Mouse (Mus musculus) kidney, embryonic 14.5 days (tissue): Measurements from ENCODE around the gene Prss22. TPM values are rescaled to one million over a fixed set of nuclear protein-coding genes. Genes with fewer than 3 reads are reported as not detected.

Experiments used
- ATAC-seq: fragments of 200-750 bp; cut with Nextera tagmentation; 2 replicates; pipeline ENCODE4 v1.8.0; 2017; ENCODE audit warnings: moderate number of reproducible peaks, mild to moderate bottlenecking, moderate TSS enrichment, moderate library complexity; ENCODE audit not compliant: low FRiP score, low TSS enrichment
- H3K27ac ChIP-seq: fragments of 300-500 bp; sonication (generic); 2 replicates; pipeline ENCODE4 v1.5.1; 2014; ENCODE audit warnings: low read depth, mild to moderate bottlenecking, low read length, moderate library complexity, mixed read lengths
- H3K27me3 ChIP-seq: fragments of 300-500 bp; sonication (generic); 2 replicates; pipeline ENCODE4 v1.6.1; 2014; ENCODE audit warnings: mild to moderate bottlenecking, low read length; ENCODE audit not compliant: control insufficient read depth, insufficient read depth
- H3K36me3 ChIP-seq: fragments of 300-500 bp; sonication (generic); 2 replicates; pipeline ENCODE4 v1.6.1; 2014; ENCODE audit warnings: low read length, mixed read lengths; ENCODE audit not compliant: control insufficient read depth, insufficient read depth
- H3K4me1 ChIP-seq: fragments of 300-500 bp; sonication (generic); 2 replicates; pipeline ENCODE4 v1.6.1; 2014; ENCODE audit warnings: low read length, mixed read lengths; ENCODE audit not compliant: control insufficient read depth, insufficient read depth
- H3K4me2 ChIP-seq: fragments of 300-500 bp; sonication (generic); replicated peaks from 2 replicates; pipeline ENCODE4 v1.6.1; 2014; ENCODE audit warnings: low read depth, mild to moderate bottlenecking, low read length
- H3K4me3 ChIP-seq: fragments of 300-500 bp; sonication (generic); 2 replicates; pipeline ENCODE4 v1.5.1; 2014; ENCODE audit warnings: mild to moderate bottlenecking, low read length
- H3K9ac ChIP-seq: fragments of 300-500 bp; sonication (generic); 2 replicates; pipeline ENCODE4 v1.6.1; 2014; ENCODE audit warnings: low read depth, mild to moderate bottlenecking, low read length, moderate library complexity
- H3K9me3 ChIP-seq: fragments of 300-500 bp; sonication (generic); 2 replicates; pipeline ENCODE4 v1.6.1; 2016; ENCODE audit warnings: low read length; ENCODE audit not compliant: control insufficient read depth
- WGBS: fragments of 180-500 bp; shearing (Covaris S2); extraction: QIAGEN DNeasy Blood & Tissue Kit; methylation state at CpG from one replicate; pipeline ENCODE4 v1.1.7; 2014; 5-methylcytosine and 5-hydroxymethylcytosine counted together
- polyA plus RNA-seq: library from polyadenylated mRNA; unstranded; fragments of >200 nt; fragmentation: Nextera tagmentation; extraction: Ambion mirVana; gene quantifications from 2 replicates; pipeline ENCODE4 v1.2.1, GENCODE M21; 2014

Prss22 gene
- 0.59 and 0.91 TPM in 2 replicates for polyA plus RNA-seq

GRCm38 (mm10) chr17:23997901-23998300 lies at the start of gene Prss22:
TSS of gene Prss22 (minus strand) at chr17:23998100.
- Histone ChIP-seq H3K4me1 (no peaks in the 10 kb centered on the region), H3K9me3 (no peaks in the 10 kb centered on the region), H3K27me3 (no peaks in the 10 kb centered on the region), H3K27ac (no peak within 1 kb of the TSS), H3K36me3 (no peaks in the 10 kb centered on the region), H3K4me3 (no peak within 1 kb of the TSS), H3K4me2 (no peak within 1 kb of the TSS), H3K9ac (no peak within 1 kb of the TSS)
- ATAC-seq: no peak
- WGBS: 82% methylated on average over 2 of the region's 2 CpGs

GRCm38 (mm10) chr17:24046026-24046425 lies 48.1 kb upstream of the Prss22 start:
- WGBS: 47% methylated on average over 5 of the region's 5 CpGs
- Histone ChIP-seq H3K9ac (no peak overlapping the region), H3K4me1 (no peaks in the 10 kb centered on the region), H3K4me2 (no peak overlapping the region), H3K9me3 (no peaks in the 10 kb centered on the region), H3K36me3 (peaks cover 26% of the 10 kb centered on the region), H3K27ac (no peak overlapping the region), H3K4me3 (no peak overlapping the region), H3K27me3 (no peaks in the 10 kb centered on the region)
- ATAC-seq: no peak

DNA sequence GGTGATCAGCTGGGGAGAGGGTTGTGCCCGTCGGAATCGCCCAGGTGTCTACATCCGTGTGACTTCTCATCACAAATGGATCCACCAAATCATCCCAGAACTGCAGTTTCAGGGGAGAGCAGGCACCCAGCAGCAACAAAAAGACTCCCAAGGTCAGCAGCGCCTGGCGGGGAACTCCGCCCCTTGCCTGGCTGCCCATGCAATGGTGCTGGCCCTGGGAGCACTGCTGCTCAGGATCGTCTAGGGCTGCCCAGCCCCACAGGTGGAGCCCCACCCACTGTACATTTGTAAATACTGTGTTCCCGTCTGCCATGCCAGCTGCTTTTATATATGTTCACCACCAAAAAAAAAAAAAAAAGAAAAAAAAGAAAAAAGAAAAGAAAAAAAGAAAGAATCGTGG lies 47.7 kb upstream of the Prss22 start:
- 80% methylated on average over 10 of the region's 10 CpGs for WGBS
- no peaks in the 10 kb centered on the region for H3K4me1 ChIP-seq
- no peak for ATAC-seq
- no peak overlapping the region for H3K4me2 ChIP-seq
- H3K9ac ChIP-seq: no peak overlapping the region
- H3K27me3 ChIP-seq: no peaks in the 10 kb centered on the region
- no peak overlapping the region for H3K27ac ChIP-seq
- no peaks in the 10 kb centered on the region for H3K9me3 ChIP-seq
- H3K4me3 ChIP-seq: no peak overlapping the region
- peaks cover 22% of the 10 kb centered on the region for H3K36me3 ChIP-seq

DNA sequence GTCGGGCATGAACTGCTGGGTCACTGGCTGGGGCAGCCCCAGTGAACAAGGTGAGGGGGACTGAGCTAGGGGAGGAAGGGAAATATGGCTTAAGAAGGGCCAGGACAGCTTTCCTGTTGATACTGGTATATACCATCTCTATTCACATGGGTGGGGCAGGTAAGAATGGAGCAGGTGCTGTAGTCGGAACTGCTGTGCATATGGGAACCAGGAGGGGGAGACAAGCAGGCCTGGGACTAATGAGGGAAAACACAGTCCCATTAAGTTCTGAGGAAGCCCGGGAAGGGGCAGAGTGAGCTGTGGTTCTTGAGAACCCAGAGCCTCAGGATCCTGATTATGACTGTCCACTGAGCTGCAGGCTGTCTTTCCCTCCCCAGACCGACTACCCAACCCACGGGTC lies 46.6 kb upstream of the Prss22 start:
- Histone ChIP-seq H3K4me3 (no peak overlapping the region), H3K4me2 (no peak overlapping the region), H3K4me1 (no peaks in the 10 kb centered on the region), H3K27me3 (no peaks in the 10 kb centered on the region), H3K9ac (no peak overlapping the region), H3K27ac (no peak overlapping the region), H3K9me3 (no peaks in the 10 kb centered on the region), H3K36me3 (peaks cover 15% of the 10 kb centered on the region)
- no peak for ATAC-seq
- WGBS: 52% methylated on average over 5 of the region's 5 CpGs

DNA sequence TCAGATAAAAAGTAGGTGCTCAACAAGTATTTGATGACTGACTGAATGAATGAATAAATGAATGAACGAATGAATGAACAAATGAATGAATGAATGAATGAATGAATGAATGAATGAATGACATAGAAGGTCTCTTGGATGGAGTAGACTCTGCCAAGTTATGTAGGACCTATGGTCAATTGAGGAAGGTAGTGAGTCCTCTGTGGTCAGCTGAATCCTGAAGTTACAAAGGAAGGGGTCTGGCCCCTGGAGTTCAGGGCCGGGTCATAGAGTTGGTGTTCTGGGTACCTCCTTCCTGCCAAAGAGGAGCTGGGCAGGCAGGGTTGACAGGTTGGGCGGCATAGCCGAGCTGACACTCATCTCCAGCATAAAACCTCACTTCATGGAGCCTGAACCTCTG lies 39.9 kb upstream of the Prss22 start, which contains the start of gene Prss27:
TSS of gene Prss27 (plus strand) at position 301 of the 400 bp plus-strand sequence.
- no peak within 1 kb of the TSS for H3K4me2 ChIP-seq
- H3K4me3 ChIP-seq: no peak within 1 kb of the TSS
- no peak within 1 kb of the TSS for H3K9ac ChIP-seq
- no peak for ATAC-seq
- no peaks in the 10 kb centered on the region for H3K9me3 ChIP-seq
- no peaks in the 10 kb centered on the region for H3K27me3 ChIP-seq
- H3K4me1 ChIP-seq: no peaks in the 10 kb centered on the region
- 72% methylated on average over 4 of the region's 4 CpGs for WGBS
- H3K27ac ChIP-seq: no peak within 1 kb of the TSS
- no peaks in the 10 kb centered on the region for H3K36me3 ChIP-seq

- H3K36me3 ChIP-seq: no peaks in the 10 kb centered on the region
- WGBS: 80% methylated on average over 13 of the region's 13 CpGs
- no peaks in the 10 kb centered on the region for H3K27me3 ChIP-seq
- no peak overlapping the region for H3K4me3 ChIP-seq
- H3K9ac ChIP-seq: no peak overlapping the region
- H3K4me2 ChIP-seq: no peak overlapping the region
- H3K4me1 ChIP-seq: no peaks in the 10 kb centered on the region
- no peak for ATAC-seq
- H3K9me3 ChIP-seq: no peaks in the 10 kb centered on the region
- no peak overlapping the region for H3K27ac ChIP-seq
Observed at GRCm38 (mm10) chr17:24037360-24037759, 39.5 kb upstream of the Prss22 start.

DNA sequence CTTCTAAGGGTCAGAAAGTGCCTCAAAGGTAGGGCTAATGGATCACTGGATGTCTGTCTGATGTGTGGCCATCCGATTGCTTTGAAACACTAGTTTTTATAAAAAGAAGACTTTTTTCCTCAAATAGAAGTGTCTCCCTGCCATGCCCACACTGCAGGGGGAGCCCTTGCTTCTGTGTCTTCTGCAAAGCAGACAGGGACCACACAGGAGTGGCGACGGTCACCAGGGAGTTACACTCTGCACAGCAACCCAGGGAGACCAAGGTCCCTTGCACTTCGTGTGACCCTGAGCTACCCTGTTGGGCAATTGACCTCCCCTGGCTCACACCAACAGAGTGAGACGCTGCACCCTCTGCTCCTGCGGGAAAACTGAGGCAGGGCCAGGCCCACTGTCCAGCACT lies 39.1 kb upstream of the Prss22 start:
- Histone ChIP-seq H3K9ac (no peak overlapping the region), H3K4me3 (no peak overlapping the region), H3K4me1 (no peaks in the 10 kb centered on the region), H3K4me2 (no peak overlapping the region), H3K27ac (no peak overlapping the region), H3K9me3 (no peaks in the 10 kb centered on the region), H3K27me3 (no peaks in the 10 kb centered on the region), H3K36me3 (no peaks in the 10 kb centered on the region)
- ATAC-seq: no peak
- WGBS: 68% methylated on average over 6 of the region's 6 CpGs

- no peak overlapping the region for H3K4me3 ChIP-seq
- no peak overlapping the region for H3K4me2 ChIP-seq
- H3K9ac ChIP-seq: no peak overlapping the region
- H3K9me3 ChIP-seq: no peaks in the 10 kb centered on the region
- 85% methylated on average over 7 of the region's 7 CpGs for WGBS
- no peaks in the 10 kb centered on the region for H3K4me1 ChIP-seq
- H3K27me3 ChIP-seq: no peaks in the 10 kb centered on the region
- no peak for ATAC-seq
- no peak overlapping the region for H3K27ac ChIP-seq
- no peaks in the 10 kb centered on the region for H3K36me3 ChIP-seq
Observed at GRCm38 (mm10) chr17:24035087-24035486, 37.2 kb upstream of the Prss22 start.

DNA sequence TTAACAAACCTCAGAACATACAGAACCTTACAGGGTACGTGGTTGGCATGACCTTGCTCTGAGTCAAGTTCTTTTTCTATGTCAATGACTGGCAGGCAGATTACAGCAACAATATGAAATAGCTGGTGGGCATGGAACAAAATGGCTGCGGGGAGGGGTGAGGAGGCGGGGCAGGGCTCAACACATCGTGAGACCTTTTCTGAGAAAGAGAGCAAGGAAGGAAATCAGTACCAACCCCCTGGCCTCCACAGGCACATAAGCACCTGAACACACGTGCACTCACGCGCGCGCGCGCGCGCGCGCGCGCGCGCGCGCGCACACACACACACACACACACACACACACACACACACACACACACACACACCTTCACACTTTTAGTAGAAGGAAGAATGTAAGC lies 32.7 kb upstream of the Prss22 start:
- Histone ChIP-seq H3K36me3 (no peaks in the 10 kb centered on the region), H3K27ac (no peak overlapping the region), H3K4me3 (no peak overlapping the region), H3K9me3 (no peaks in the 10 kb centered on the region), H3K27me3 (no peaks in the 10 kb centered on the region), H3K4me1 (no peaks in the 10 kb centered on the region), H3K4me2 (no peak overlapping the region), H3K9ac (no peak overlapping the region)
- ATAC-seq: no peak
- WGBS: 76% methylated on average over 22 of the region's 22 CpGs
